Mouse (Mus musculus) 416B (cell line): ENCODE measurements around the gene Pgghg.

Source experiments
- DNase-seq: peaks from one replicate; pipeline ENCODE4 v3.0.0; 2011; ENCODE audit warnings: low read depth

The Pgghg gene

DNA sequence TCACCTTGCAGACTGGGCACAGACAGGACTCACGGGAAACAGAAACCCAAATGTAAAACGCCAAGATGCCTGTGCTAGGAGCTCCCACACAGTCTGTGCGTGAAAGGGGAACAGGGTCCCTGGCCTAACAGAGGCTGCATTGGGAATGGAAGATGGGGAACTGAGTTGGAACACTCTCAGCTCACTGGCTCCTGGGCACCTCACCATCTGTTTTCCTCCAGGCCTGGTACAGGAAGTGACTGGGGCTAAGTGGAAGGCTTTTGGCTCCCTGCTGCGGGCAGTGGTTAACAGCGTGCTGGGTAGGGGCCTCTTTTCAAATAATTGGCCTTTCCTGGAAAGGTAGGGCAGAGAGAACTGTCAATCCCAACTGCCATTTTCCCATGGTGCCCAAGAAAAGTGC lies 49.4 kb downstream of the Pgghg start:
- DNase-seq: peak; percentile 90

DNA sequence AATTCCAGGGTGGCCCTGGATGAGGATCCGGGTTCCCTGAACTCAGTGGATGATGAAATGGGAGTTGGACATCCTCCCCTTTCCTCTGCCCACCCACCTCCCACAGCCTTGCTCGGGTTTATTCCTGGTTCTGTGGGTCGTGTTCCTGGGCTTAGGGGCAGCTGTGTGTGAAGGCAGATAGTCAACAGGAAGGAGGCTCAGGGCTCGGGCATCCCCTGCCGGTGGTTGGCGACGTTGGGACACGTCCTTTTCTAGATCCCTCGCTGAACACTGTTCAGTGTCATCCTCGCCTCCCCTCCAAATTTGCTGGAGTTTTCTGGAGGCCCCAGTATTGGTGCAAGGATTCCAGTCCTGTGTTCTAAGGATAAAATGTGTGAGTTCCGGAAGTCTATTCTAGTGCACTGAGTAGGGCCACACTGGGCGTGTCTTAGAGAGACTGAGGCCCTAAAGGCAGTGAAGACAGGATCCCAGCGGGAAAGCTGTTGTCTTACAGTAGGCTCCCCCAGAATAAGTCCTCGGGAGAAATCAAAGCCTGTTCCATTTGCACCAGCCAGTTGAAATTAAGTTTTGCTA lies 50.0 kb downstream of the Pgghg start:
- peak; percentile 82 for DNase-seq
